Mouse (Mus musculus): ENCODE data around the gene Gle1. TPM values are rescaled to one million over a fixed set of nuclear protein-coding genes. Genes with fewer than 3 reads are reported as not detected.

Gene Gle1
- polyA plus RNA-seq, 1 experiment from 2014 or later, result 76.2 TPM

GRCm38 (mm10) chr2:29965250-29965843, 30.1 kb downstream of the Gle1 start, which contains the start of gene Sptan1:
Gene Sptan1, plus strand, starts transcription at chr2:29965560.
- under 1% methylated on average over 77 of the region's 82 CpGs for WGBS
- H3K9me3 ChIP-seq, result no peaks in the 10 kb centered on the region
- peaks cover 24% of the 10 kb centered on the region for H3K4me1 ChIP-seq (replicated peaks)
- H3K9ac ChIP-seq (replicated peaks), result peak within 1 kb of the TSS; percentile 98
- peaks cover 21% of the 10 kb centered on the region for H3K36me3 ChIP-seq
- H3K27me3 ChIP-seq, result no peaks in the 10 kb centered on the region
- peak within 1 kb of the TSS; percentile 87 for H3K27ac ChIP-seq
- H3K4me3 ChIP-seq (replicated peaks), result peak within 1 kb of the TSS; percentile 91
- ATAC-seq (ENCODE audit: insufficient number of reproducible peaks, insufficient read depth, low FRiP score, low TSS enrichment, low read depth), result peak; percentile 99
- peak within 1 kb of the TSS; percentile 61 for H3K4me2 ChIP-seq

- Histone ChIP-seq H3K4me1 (replicated peaks) (peaks cover 24% of the 10 kb centered on the region), H3K27ac (peak overlapping the region; percentile 87), H3K4me3 (replicated peaks) (peak overlapping the region; percentile 91), H3K9me3 (no peaks in the 10 kb centered on the region), H3K27me3 (no peaks in the 10 kb centered on the region), H3K9ac (replicated peaks) (peak overlapping the region; percentile 98), H3K36me3 (peaks cover 21% of the 10 kb centered on the region), H3K4me2 (peak overlapping the region; percentile 61)
- ATAC-seq (ENCODE audit: insufficient number of reproducible peaks, insufficient read depth, low FRiP score, low TSS enrichment, low read depth), result peak; percentile 21; the same call in 1 of the 2 replicates
- under 1% methylated on average over 41 of the region's 41 CpGs for WGBS
These were observed 30.7 kb downstream of the Gle1 start for GRCm38 (mm10) chr2:29965906-29966305.

- H3K9ac ChIP-seq (replicated peaks), result peak overlapping the region; percentile 98
- H3K36me3 ChIP-seq, result peaks cover 21% of the 10 kb centered on the region
- no peaks in the 10 kb centered on the region for H3K9me3 ChIP-seq
- peak overlapping the region; percentile 61 for H3K4me2 ChIP-seq
- peaks cover 25% of the 10 kb centered on the region for H3K4me1 ChIP-seq (replicated peaks)
- H3K4me3 ChIP-seq (replicated peaks), result peak overlapping the region; percentile 91
- ATAC-seq (ENCODE audit: insufficient number of reproducible peaks, insufficient read depth, low FRiP score, low TSS enrichment, low read depth), result no peak
- no peak overlapping the region for H3K27ac ChIP-seq
- WGBS, result 72% methylated on average over 2 of the region's 2 CpGs
- no peaks in the 10 kb centered on the region for H3K27me3 ChIP-seq
These were observed 31.6 kb downstream of the Gle1 start for GRCm38 (mm10) chr2:29966826-29967225.

- H3K4me1 ChIP-seq (replicated peaks), result peaks cover 30% of the 10 kb centered on the region
- ATAC-seq (ENCODE audit: insufficient number of reproducible peaks, insufficient read depth, low FRiP score, low TSS enrichment, low read depth), result no peak
- no peak overlapping the region for H3K9ac ChIP-seq (replicated peaks)
- H3K4me2 ChIP-seq, result peak overlapping the region; percentile 61; the same call in 1 of the 2 replicates
- H3K4me3 ChIP-seq (replicated peaks), result no peak overlapping the region
- no peaks in the 10 kb centered on the region for H3K27me3 ChIP-seq
- H3K36me3 ChIP-seq, result peaks cover 21% of the 10 kb centered on the region
- WGBS, result 61% methylated on average over 5 of the region's 5 CpGs
- H3K27ac ChIP-seq, result no peak overlapping the region
- H3K9me3 ChIP-seq, result no peaks in the 10 kb centered on the region
These were observed 32.5 kb downstream of the Gle1 start for GRCm38 (mm10) chr2:29967768-29968167.

- no peak overlapping the region for H3K9ac ChIP-seq (replicated peaks)
- no peak overlapping the region for H3K27ac ChIP-seq
- H3K27me3 ChIP-seq, result no peaks in the 10 kb centered on the region
- no peaks in the 10 kb centered on the region for H3K9me3 ChIP-seq
- H3K4me2 ChIP-seq, result no peak overlapping the region
- ATAC-seq (ENCODE audit: insufficient number of reproducible peaks, insufficient read depth, low FRiP score, low TSS enrichment, low read depth), result no peak
- H3K4me3 ChIP-seq (replicated peaks), result no peak overlapping the region
- H3K4me1 ChIP-seq (replicated peaks), result peaks cover 30% of the 10 kb centered on the region
- H3K36me3 ChIP-seq, result peaks cover 21% of the 10 kb centered on the region
- 78% methylated on average over 5 of the region's 5 CpGs for WGBS
These were observed 33.4 kb downstream of the Gle1 start for GRCm38 (mm10) chr2:29968638-29969037.

GRCm38 (mm10) chr2:29971838-29972635, 36.8 kb downstream of the Gle1 start:
- Histone ChIP-seq H3K27ac (peak overlapping the region; percentile 50; the same call in 1 of the 2 replicates), H3K4me2 (no peak overlapping the region), H3K9me3 (no peaks in the 10 kb centered on the region), H3K4me3 (replicated peaks) (no peak overlapping the region), H3K9ac (replicated peaks) (no peak overlapping the region), H3K27me3 (no peaks in the 10 kb centered on the region), H3K36me3 (peaks cover 29% of the 10 kb centered on the region), H3K4me1 (replicated peaks) (peaks cover 23% of the 10 kb centered on the region)
- WGBS, result 85% methylated on average over 9 of the region's 9 CpGs
- ATAC-seq (ENCODE audit: insufficient number of reproducible peaks, insufficient read depth, low FRiP score, low TSS enrichment, low read depth), result no peak

- peaks cover 10% of the 10 kb centered on the region; the same call in 1 of the 2 replicates for H3K4me1 ChIP-seq (replicated peaks)
- no peak overlapping the region for H3K9ac ChIP-seq (replicated peaks)
- no peak overlapping the region for H3K27ac ChIP-seq
- H3K4me2 ChIP-seq, result no peak overlapping the region
- H3K4me3 ChIP-seq (replicated peaks), result no peak overlapping the region
- no peaks in the 10 kb centered on the region for H3K27me3 ChIP-seq
- no peak for ATAC-seq (ENCODE audit: insufficient number of reproducible peaks, insufficient read depth, low FRiP score, low TSS enrichment, low read depth)
- H3K36me3 ChIP-seq, result peaks cover 27% of the 10 kb centered on the region
- no peaks in the 10 kb centered on the region for H3K9me3 ChIP-seq
- 51% methylated on average over 2 of the region's 2 CpGs for WGBS
These were observed 38.3 kb downstream of the Gle1 start for GRCm38 (mm10) chr2:29973525-29973924.

- H3K9me3 ChIP-seq, result no peaks in the 10 kb centered on the region
- peaks cover 50% of the 10 kb centered on the region for H3K36me3 ChIP-seq
- H3K27me3 ChIP-seq, result no peaks in the 10 kb centered on the region
- no peak for ATAC-seq (ENCODE audit: insufficient number of reproducible peaks, insufficient read depth, low FRiP score, low TSS enrichment, low read depth)
- no peak overlapping the region for H3K4me3 ChIP-seq (replicated peaks)
- H3K4me2 ChIP-seq, result no peak overlapping the region
- no peak overlapping the region for H3K9ac ChIP-seq (replicated peaks)
- H3K27ac ChIP-seq, result no peak overlapping the region
- H3K4me1 ChIP-seq (replicated peaks), result peaks cover 3% of the 10 kb centered on the region; the same call in 1 of the 2 replicates
These were observed 42.1 kb downstream of the Gle1 start for GRCm38 (mm10) chr2:29977307-29977706.

- 84% methylated on average over 1 of the region's 1 CpGs for WGBS
- H3K4me1 ChIP-seq (replicated peaks), result no peaks in the 10 kb centered on the region
- H3K27me3 ChIP-seq, result no peaks in the 10 kb centered on the region
- ATAC-seq (ENCODE audit: insufficient number of reproducible peaks, insufficient read depth, low FRiP score, low TSS enrichment, low read depth), result no peak
- no peaks in the 10 kb centered on the region for H3K9me3 ChIP-seq
- H3K4me3 ChIP-seq (replicated peaks), result no peak overlapping the region
- no peak overlapping the region for H3K4me2 ChIP-seq
- H3K27ac ChIP-seq, result no peak overlapping the region
- H3K9ac ChIP-seq (replicated peaks), result no peak overlapping the region
- peaks cover 82% of the 10 kb centered on the region for H3K36me3 ChIP-seq
These were observed 45.4 kb downstream of the Gle1 start for GRCm38 (mm10) chr2:29980661-29981060.

- Histone ChIP-seq H3K9ac (replicated peaks) (no peak overlapping the region), H3K27me3 (no peaks in the 10 kb centered on the region), H3K9me3 (no peaks in the 10 kb centered on the region), H3K27ac (no peak overlapping the region), H3K4me3 (replicated peaks) (no peak overlapping the region), H3K36me3 (peaks cover 99% of the 10 kb centered on the region), H3K4me2 (no peak overlapping the region), H3K4me1 (replicated peaks) (no peaks in the 10 kb centered on the region)
- 68% methylated on average over 2 of the region's 2 CpGs for WGBS
- no peak for ATAC-seq (ENCODE audit: insufficient number of reproducible peaks, insufficient read depth, low FRiP score, low TSS enrichment, low read depth)
These were observed 56.7 kb downstream of the Gle1 start for GRCm38 (mm10) chr2:29991962-29992361.

- no peaks in the 10 kb centered on the region for H3K9me3 ChIP-seq
- H3K9ac ChIP-seq (replicated peaks), result no peak overlapping the region
- H3K4me2 ChIP-seq, result no peak overlapping the region
- peaks cover 99% of the 10 kb centered on the region for H3K36me3 ChIP-seq
- 88% methylated on average over 1 of the region's 1 CpGs for WGBS
- no peaks in the 10 kb centered on the region for H3K27me3 ChIP-seq
- no peak overlapping the region for H3K4me3 ChIP-seq (replicated peaks)
- H3K27ac ChIP-seq, result no peak overlapping the region
- H3K4me1 ChIP-seq (replicated peaks), result no peaks in the 10 kb centered on the region
- ATAC-seq (ENCODE audit: insufficient number of reproducible peaks, insufficient read depth, low FRiP score, low TSS enrichment, low read depth), result no peak
These were observed 73.9 kb downstream of the Gle1 start for GRCm38 (mm10) chr2:30009101-30009500.

Measured in limb, embryonic 12.5 days (tissue).